Mouse (Mus musculus): ENCODE measurements around the gene Sh2d3c. TPM values are rescaled to one million over a fixed set of nuclear protein-coding genes. Genes with fewer than 3 reads are reported as not detected.
A peak's percentile ranks its signal among the peaks of the same experiment; 100 is the strongest.

Sh2d3c gene
- 1 to 10 TPM; 3.3 to 6.6 (median 6.1) TPM for total RNA-seq (2022)

GRCm38 (mm10) chr2:32720681-32721229 lies at the start of gene Sh2d3c:
Sh2d3c (plus strand) TSS chr2:32721055.
- DNase-seq (ENCODE audit: low spot score in 2 of 2), result no peak

DNA sequence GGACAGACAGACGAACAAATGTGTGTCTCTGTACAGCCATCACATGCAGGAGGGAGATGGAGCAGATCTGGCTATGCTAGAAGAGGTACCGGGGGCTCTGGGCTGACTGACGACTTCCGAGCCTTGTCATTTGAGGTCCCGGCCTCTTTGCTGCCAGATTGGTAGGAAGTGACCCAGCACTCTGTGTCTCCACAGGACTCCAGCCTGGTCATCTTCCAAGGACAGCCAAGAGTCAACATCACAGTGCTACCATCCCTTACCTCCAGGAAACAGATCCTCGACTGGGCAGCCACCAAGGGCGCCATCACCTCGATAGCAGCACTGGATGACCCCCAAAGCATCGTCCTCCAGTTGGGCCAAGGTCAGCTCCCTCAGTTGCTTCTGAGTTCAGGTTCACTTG lies 49.7 kb upstream of the Sh2d3c start:
- no peak for DNase-seq (ENCODE audit: low spot score in 2 of 2)

GRCm38 (mm10) chr2:32671907-32672595 lies 48.8 kb upstream of the Sh2d3c start:
- no peak for DNase-seq (ENCODE audit: low spot score in 2 of 2)

DNA sequence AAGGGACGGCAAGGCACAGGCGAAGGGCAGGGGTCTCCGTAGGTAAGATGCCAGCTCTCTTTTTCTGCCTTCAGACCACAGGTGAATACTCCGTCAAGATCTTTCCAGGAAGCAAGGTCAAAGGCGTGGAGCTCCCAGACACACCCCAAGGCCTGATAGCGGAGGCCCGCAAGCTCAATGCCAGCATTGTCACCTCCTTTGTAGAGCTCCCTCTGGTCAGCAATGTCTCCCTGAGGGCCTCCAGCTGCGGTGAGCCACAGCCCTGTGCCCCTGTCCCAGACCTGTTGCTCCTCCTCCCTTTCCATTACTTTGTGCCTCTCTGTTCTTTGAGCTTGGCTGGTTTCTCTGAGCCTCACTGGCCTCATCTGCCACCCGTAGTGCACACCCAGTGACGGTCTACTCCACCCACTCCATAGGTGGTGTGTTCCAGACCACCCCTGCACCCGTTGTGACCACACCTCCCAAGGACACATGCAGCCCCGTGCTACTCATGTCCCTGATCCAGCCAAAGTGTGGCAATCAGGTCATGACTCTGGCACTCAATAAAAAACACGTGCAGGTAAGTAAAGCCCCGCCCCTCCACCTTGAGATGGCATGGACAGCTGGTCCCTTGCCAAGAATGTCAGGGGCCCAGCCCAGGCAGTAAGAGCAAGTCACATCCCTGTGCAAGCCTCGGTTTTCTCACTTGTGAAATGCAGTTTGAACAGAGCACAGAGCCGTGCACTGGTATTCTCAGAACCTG lies 47.5 kb upstream of the Sh2d3c start:
- no peak for DNase-seq (ENCODE audit: low spot score in 2 of 2)

DNA sequence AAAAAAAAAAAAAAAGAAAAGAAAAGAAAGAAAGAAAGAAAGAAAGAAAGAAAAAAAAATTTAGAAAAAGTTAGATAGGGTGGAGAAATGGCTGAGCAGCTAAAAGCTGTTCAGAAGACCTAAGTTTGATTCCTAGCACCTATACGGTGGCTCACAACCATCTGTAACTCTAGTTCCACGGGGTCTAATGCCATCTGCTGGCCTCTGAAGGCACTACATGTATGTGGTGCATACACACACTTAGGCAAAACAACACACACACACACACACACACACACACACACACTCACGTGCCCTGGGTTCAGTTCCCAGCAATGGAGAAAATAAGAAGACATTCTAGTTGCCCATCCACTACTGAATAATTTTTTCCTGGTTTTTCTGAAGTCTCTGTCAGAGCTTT lies 44.0 kb upstream of the Sh2d3c start:
- DNase-seq (ENCODE audit: low spot score in 2 of 2), result no peak

GRCm38 (mm10) chr2:32677683-32678082 lies 43.2 kb upstream of the Sh2d3c start:
- no peak for DNase-seq (ENCODE audit: low spot score in 2 of 2)

- DNase-seq (ENCODE audit: low spot score in 2 of 2), result peak in 1 of 2 experiments; percentile 41
Observed at GRCm38 (mm10) chr2:32680051-32680451, 40.8 kb upstream of the Sh2d3c start.

DNA sequence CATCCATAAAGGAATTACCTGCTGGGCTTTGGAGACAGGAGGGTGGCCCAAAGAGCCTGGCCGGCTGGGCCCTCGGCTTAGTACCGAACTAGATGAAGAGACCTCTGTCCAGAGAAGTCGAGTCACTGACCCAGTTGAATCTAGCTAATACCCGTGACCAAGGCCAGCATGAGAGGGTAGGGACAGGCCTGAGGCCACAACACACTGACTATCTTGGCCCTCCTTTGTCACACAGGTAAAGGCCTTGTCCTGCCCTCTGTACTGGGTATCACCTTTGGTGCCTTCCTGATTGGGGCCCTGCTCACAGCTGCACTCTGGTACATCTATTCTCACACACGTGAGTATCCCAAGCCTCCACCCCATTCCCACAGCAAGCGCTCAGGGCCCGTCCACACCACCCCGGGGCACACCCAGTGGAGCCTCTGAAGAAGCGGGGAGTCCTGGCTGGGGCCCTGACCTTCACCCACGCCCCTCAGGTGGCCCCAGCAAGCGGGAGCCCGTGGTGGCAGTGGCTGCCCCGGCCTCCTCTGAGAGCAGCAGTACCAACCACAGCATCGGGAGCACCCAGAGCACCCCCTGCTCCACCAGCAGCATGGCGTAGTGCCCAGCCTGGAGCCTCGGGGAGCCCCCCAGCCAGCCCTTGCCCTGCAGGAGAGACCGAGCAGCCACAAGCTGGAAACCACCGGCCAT lies 39.7 kb upstream of the Sh2d3c start:
- no peak for DNase-seq (ENCODE audit: low spot score in 2 of 2)

DNA sequence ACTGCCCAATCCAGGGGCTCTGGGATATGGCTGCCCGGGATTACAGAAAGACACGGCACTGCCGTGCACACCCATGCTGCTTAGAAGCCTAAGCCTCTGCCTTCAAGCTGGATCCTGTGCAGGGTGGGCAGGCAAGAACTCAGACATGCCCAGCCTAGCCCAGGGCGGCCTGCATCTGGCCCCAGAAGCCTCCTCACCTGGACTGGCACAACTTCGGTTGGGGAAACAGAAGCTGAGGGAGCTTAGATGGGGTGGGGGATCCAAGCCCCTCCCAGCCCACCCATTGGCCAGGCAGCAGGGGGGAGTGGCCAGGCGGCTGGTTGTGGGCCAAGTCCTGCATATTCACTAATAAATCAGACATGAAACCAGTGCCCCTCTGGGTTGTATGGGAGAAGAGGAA lies 39.1 kb upstream of the Sh2d3c start:
- DNase-seq (ENCODE audit: low spot score in 2 of 2), result no peak

DNA sequence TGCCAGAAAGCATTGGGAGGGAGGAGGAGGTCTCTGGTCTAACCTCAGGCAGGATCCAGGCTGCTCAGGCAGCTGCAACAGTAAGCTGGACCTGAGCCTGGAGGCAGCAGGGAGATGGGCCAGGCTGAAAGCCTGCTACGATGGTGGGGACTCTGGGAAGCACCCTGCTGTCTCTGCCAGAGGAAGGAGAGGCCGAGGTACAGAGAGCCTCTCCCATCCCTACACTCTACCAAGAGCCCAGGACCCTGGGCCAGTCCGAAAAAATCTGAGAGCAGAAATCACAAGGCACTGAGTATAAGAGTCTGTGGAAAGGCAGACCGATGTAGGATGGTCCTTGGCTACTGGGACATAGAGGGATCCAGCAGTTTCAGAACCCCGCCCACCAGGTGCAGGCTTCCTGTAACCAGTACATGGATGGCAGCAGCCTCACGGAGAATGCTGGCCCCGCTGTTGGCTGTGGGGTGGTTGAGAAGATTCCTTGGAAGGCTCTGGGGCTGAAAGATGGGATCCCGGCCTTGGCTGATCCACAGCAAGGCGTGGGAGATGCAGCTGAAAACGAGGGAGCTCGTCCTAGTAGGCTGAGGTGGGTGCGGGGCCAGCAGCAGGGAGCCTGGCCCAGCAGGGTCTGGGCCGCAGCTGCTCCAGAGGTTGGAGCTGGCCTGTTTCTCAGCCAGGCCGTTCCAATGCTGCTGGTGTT lies 38.0 kb upstream of the Sh2d3c start:
- DNase-seq (ENCODE audit: low spot score in 2 of 2), result peak in 1 of 2 experiments; percentile 46

DNA sequence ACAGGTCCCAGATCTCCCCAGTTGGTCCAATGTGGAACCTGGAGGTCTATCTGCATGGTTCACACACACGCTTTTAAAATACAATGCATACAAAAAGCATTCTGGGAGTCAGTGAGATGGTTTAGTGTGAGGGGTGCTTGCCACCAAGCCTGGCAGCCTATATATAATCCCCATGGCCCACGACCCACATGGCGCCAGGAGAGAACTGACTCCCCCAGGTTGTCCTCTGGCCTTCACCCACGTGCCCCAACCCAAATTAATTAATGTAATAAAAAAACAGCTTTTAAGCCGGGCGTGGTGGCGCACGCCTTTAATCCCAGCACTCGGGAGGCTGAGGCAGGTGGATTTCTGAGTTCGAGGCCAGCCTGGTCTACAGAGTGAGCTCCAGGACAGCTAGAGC lies 37.2 kb upstream of the Sh2d3c start:
- no peak for DNase-seq (ENCODE audit: low spot score in 2 of 2)

- DNase-seq (ENCODE audit: low spot score in 2 of 2), result no peak
Observed at GRCm38 (mm10) chr2:32684681-32685428, 36.0 kb upstream of the Sh2d3c start.

DNA sequence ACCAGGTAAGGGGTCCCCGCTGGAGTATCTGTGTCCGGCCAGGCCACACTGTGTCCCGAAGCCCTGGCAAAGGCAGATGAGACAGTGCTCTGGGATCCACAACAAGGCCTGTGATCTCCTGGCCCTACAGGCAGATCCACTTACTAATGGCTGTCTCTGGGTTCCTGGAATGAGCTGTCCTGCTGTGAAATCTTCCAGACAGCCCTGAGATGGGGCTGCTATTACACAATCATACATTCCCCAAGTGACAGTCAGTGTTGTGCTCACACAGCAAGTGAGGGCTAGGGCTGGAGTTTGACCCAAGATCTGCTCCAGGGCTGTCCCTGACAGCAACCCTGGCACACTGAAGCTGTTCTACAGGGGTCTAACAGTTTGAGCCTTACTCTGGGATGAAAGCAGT lies 35.0 kb upstream of the Sh2d3c start:
- no peak for DNase-seq (ENCODE audit: low spot score in 2 of 2)

DNA sequence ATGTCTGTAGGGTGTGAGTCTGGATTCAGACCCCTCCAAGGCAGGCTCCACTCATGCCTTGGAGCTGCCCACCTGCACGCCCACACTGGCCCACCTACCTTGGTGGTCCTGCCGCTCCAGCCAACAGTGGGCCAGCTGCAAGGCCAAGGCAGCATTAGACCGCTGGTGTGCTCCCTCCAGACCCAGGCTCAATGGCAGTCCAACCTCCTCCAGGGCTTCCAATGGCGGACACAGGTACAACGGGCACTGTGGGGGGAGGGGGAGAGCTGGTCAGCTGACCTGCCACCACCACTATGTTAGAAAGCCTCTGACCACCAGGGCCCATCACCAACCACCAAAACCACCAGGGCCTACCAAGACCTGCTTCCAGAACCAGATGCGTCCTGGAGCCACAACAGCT lies 34.2 kb upstream of the Sh2d3c start:
- no peak for DNase-seq (ENCODE audit: low spot score in 2 of 2)

GRCm38 (mm10) chr2:32687562-32687961 lies 33.3 kb upstream of the Sh2d3c start:
- DNase-seq (ENCODE audit: low spot score in 2 of 2), result no peak

DNA sequence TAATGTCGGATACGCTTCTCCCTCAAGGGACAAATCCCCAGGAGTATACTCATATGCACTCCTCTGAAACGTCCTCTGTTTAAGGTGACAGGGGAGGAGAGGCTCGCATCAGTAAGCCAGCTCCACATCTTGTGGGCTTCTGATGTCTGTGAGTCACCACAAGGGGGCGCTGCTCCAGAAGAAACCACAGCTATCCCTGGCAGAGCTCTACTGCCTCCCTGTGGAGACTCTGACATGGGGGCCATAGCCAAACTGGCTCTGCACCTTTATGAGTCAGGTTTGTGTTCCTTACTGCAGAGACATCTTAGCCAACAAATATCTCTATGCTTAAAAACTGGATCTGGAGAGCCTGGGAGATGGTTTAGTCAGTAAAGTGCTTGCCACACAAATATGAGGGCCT lies 31.4 kb upstream of the Sh2d3c start:
- DNase-seq (ENCODE audit: low spot score in 2 of 2), result peak; percentile 81 to 84

DNA sequence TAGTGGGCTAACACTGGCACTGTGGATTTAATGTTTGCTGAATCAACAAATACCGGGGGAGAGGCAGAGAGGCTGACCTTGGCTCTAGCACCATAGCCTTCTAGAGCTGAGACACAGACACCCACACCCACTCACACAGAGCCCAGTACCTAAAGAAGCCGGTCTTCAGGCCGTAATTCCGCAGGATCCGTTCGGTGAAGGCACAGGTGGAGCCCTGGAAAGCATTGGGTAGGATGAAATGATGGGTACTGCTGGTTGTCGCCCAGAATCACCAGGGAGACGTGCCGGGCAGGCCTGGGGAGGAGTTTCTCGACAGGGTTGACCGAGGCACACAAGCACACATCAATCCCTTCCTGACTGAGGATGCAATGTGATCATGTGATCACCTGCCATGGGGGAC lies 29.8 kb upstream of the Sh2d3c start:
- no peak for DNase-seq (ENCODE audit: low spot score in 2 of 2)

DNA sequence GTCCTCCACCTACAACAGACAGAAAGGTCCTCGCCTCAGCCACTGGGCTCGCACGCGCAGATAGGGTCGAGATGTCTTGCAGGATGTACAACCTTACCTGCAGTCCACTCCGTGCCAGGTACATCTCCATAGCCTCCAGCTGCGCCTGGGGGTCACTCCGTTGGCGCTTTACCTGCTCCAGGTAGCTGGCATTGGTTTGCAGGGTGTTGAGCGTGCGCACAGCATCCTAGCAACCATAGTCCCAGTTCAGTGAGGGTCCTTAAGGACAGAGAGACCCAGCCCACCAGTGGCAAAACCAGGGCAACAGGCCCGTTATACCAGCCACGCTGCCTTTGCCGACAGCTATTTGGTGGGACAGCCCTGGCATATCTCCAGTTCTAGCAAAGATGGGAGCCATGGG lies 28.4 kb upstream of the Sh2d3c start:
- no peak for DNase-seq (ENCODE audit: low spot score in 2 of 2)

- DNase-seq (ENCODE audit: low spot score in 2 of 2), result no peak
Observed at GRCm38 (mm10) chr2:32693282-32693681, 27.6 kb upstream of the Sh2d3c start.

GRCm38 (mm10) chr2:32693823-32694411 lies 26.9 kb upstream of the Sh2d3c start:
- DNase-seq (ENCODE audit: low spot score in 2 of 2), result peak; percentile 93

Data from gastrocnemius, adult 8-10 months (tissue).